Mouse (Mus musculus): ENCODE measurements at regions not wholly inside any gene's neighbourhood (a gene's known extent, or its start where the extent isn't known, plus 50 kb on each side); places are given as distances from the start of the nearest gene placed in this dataset.

GRCm38 (mm10) chr12:107131351-107131750, 357.1 kb upstream of the 3110018I06Rik start:
- no peak for DNase-seq

- DNase-seq: no peak
Observed at GRCm38 (mm10) chr12:107131841-107132240, 356.6 kb upstream of the 3110018I06Rik start.

GRCm38 (mm10) chr12:107132501-107132900, 355.9 kb upstream of the 3110018I06Rik start:
- DNase-seq: no peak

GRCm38 (mm10) chr12:107134353-107134752, 354.1 kb upstream of the 3110018I06Rik start:
- no peak for DNase-seq

GRCm38 (mm10) chr12:107138677-107139400, 349.6 kb upstream of the 3110018I06Rik start:
- DNase-seq: no peak

- no peak for DNase-seq
Observed at GRCm38 (mm10) chr12:107140957-107141595, 347.4 kb upstream of the 3110018I06Rik start.

GRCm38 (mm10) chr12:107142226-107142625, 346.2 kb upstream of the 3110018I06Rik start:
- no peak for DNase-seq

GRCm38 (mm10) chr12:107146608-107147121, 341.8 kb upstream of the 3110018I06Rik start:
- no peak for DNase-seq

- no peak for DNase-seq
Observed at GRCm38 (mm10) chr12:107148451-107148850, 340.0 kb upstream of the 3110018I06Rik start.

GRCm38 (mm10) chr12:107151089-107151488, 337.3 kb upstream of the 3110018I06Rik start:
- DNase-seq: no peak

GRCm38 (mm10) chr12:107154668-107155067, 333.8 kb upstream of the 3110018I06Rik start:
- no peak for DNase-seq

- DNase-seq: no peak
Observed at GRCm38 (mm10) chr12:107156791-107157428, 331.5 kb upstream of the 3110018I06Rik start.

- no peak for DNase-seq
Observed at GRCm38 (mm10) chr12:107159126-107159525, 329.3 kb upstream of the 3110018I06Rik start.

- DNase-seq: peak; percentile 17
Observed at GRCm38 (mm10) chr12:107160137-107160536, 328.3 kb upstream of the 3110018I06Rik start.

- DNase-seq: no peak
Observed at GRCm38 (mm10) chr12:107160628-107161027, 327.8 kb upstream of the 3110018I06Rik start.

GRCm38 (mm10) chr12:107170926-107171325, 317.5 kb upstream of the 3110018I06Rik start:
- DNase-seq: no peak

- DNase-seq: no peak
Observed at GRCm38 (mm10) chr12:107171676-107172075, 316.8 kb upstream of the 3110018I06Rik start.

- no peak for DNase-seq
Observed at GRCm38 (mm10) chr12:107178676-107179075, 309.8 kb upstream of the 3110018I06Rik start.

GRCm38 (mm10) chr12:107180501-107180900, 307.9 kb upstream of the 3110018I06Rik start:
- no peak for DNase-seq

- DNase-seq: no peak
Observed at GRCm38 (mm10) chr12:107181291-107181690, 307.1 kb upstream of the 3110018I06Rik start.

- no peak for DNase-seq
Observed at GRCm38 (mm10) chr12:107182091-107182655, 306.3 kb upstream of the 3110018I06Rik start.

GRCm38 (mm10) chr12:107183283-107183682, 305.1 kb upstream of the 3110018I06Rik start:
- DNase-seq: no peak

GRCm38 (mm10) chr12:107184426-107184825, 304.0 kb upstream of the 3110018I06Rik start:
- DNase-seq: no peak
